Mouse (Mus musculus): ENCODE results near the gene Plpp1. TPM values are rescaled to one million over a fixed set of nuclear protein-coding genes. Genes with fewer than 3 reads are reported as not detected.

Plpp1 gene
- total and polyA plus RNA-seq, 3 experiments = 0.12 to 0.15 TPM; not detected in 1

GRCm38 (mm10) chr13:112762548-112762947 lies 38.0 kb upstream of the Plpp1 start:
- Histone ChIP-seq H3K27ac (ENCODE audit: control insufficient read depth, low read depth, low read length) (no peak overlapping the region), H3K36me3 (ENCODE audit: control insufficient read depth in 1 of 2, insufficient read depth in 2 of 2, low read length in 2 of 2) (peaks cover 0 to 52% of the 10 kb centered on the region in 2 experiments; a peak in 2 of 4 replicates), H3K4me3 (ENCODE audit: control insufficient read depth in 1 of 2, insufficient read depth in 1 of 2, low read depth in 2 of 2, low read length in 2 of 2) (no peak overlapping the region), H3K9ac (ENCODE audit: control insufficient read depth, low read depth, low read length, poor library complexity, severe bottlenecking) (no peak overlapping the region), H3K4me1 (ENCODE audit: control insufficient read depth in 1 of 2, insufficient read depth in 2 of 2, low read length in 2 of 2) (peaks cover 26 to 55% of the 10 kb centered on the region in 2 experiments), H3K27me3 (ENCODE audit: control insufficient read depth in 1 of 2, insufficient read depth in 2 of 2, low read length in 2 of 2) (no peaks in the 10 kb centered on the region), H3K79me2 (ENCODE audit: control insufficient read depth, insufficient read depth, low read length, poor library complexity) (no peaks in the 10 kb centered on the region), H3K9me3 (replicated peaks; ENCODE audit: insufficient read depth, low read length) (no peaks in the 10 kb centered on the region)
- DNase-seq (ENCODE audit: low read depth, low spot score) = no peak
- TF ChIP-seq NRF1 (IDR thresholded peaks at IDR 0.05; ENCODE audit: insufficient read depth, low read depth, low read length, poor library complexity, severe bottlenecking) = no peak
- no peak for TF ChIP-seq MAX (IDR thresholded peaks at IDR 0.05; ENCODE audit: low read length)
- TF ChIP-seq MYC (IDR thresholded peaks at IDR 0.05; ENCODE audit: low read depth, low read length) = no peak
- TF ChIP-seq E2F4 (IDR thresholded peaks at IDR 0.05; ENCODE audit: borderline replicate concordance, low read depth, low read length) = no peak
- TF ChIP-seq HCFC1 (IDR thresholded peaks at IDR 0.05; ENCODE audit: low read depth, low read length) = no peak
- no peak for TF ChIP-seq ELF1 (IDR thresholded peaks at IDR 0.05; ENCODE audit: low read depth, low read length)
- TF ChIP-seq MAZ (IDR thresholded peaks at IDR 0.05; ENCODE audit: low read depth, low read length) = no peak
- TF ChIP-seq SMC3 (IDR thresholded peaks at IDR 0.05; ENCODE audit: low read depth, low read length) = no peak
- no peak for TF ChIP-seq GABPA (IDR thresholded peaks at IDR 0.05; ENCODE audit: low read depth, low read length)

- peak overlapping the region; percentile 9 to 36 for H3K4me3 ChIP-seq (ENCODE audit: control insufficient read depth in 1 of 2, insufficient read depth in 1 of 2, low read depth in 2 of 2, low read length in 2 of 2)
- H3K27me3 ChIP-seq (ENCODE audit: control insufficient read depth in 1 of 2, insufficient read depth in 2 of 2, low read length in 2 of 2) = no peaks in the 10 kb centered on the region
- peak; percentile 84 for DNase-seq (ENCODE audit: low read depth, low spot score)
- H3K4me1 ChIP-seq (ENCODE audit: control insufficient read depth in 1 of 2, insufficient read depth in 2 of 2, low read length in 2 of 2) = peaks cover 26 to 55% of the 10 kb centered on the region in 2 experiments
- H3K27ac ChIP-seq (ENCODE audit: control insufficient read depth, low read depth, low read length) = peak overlapping the region; percentile 76
- no peak for TF ChIP-seq NRF1 (IDR thresholded peaks at IDR 0.05; ENCODE audit: insufficient read depth, low read depth, low read length, poor library complexity, severe bottlenecking)
- peak; percentile 93 for TF ChIP-seq BHLHE40 (IDR thresholded peaks at IDR 0.05; ENCODE audit: borderline replicate concordance, low read depth, low read length)
- TF ChIP-seq ETS1 (IDR thresholded peaks at IDR 0.05; ENCODE audit: low read depth, low read length) = peak; percentile 96
- TF ChIP-seq HCFC1 (IDR thresholded peaks at IDR 0.05; ENCODE audit: low read depth, low read length) = peak; percentile 45; the same call in 1 of the 2 replicates
- TF ChIP-seq MYC (IDR thresholded peaks at IDR 0.05; ENCODE audit: low read depth, low read length) = 0 out of 2 replicates have a peak, but pooled peaks have one; percentile 52
- TF ChIP-seq MEF2A (IDR thresholded peaks at IDR 0.05; ENCODE audit: extremely low read depth, insufficient replicate concordance, low read depth, low read length, poor library complexity, severe bottlenecking) = peak; percentile 63; the same call in 1 of the 2 replicates
- TF ChIP-seq CTCF (IDR thresholded peaks at IDR 0.05 in 2 of 3, conservative IDR thresholded peaks at IDR 0.05 in 1 of 3; ENCODE audit: control insufficient read depth in 1 of 3, insufficient read depth in 1 of 3, low read depth in 2 of 3, low read length in 3 of 3, poor library complexity in 1 of 3, severe bottlenecking in 1 of 3) = peak in 1 of 3 experiments; percentile 15; a peak in 2 of 6 replicates
- no peak for TF ChIP-seq JUND (IDR thresholded peaks at IDR 0.05; ENCODE audit: low read depth, low read length)
- TF ChIP-seq E2F4 (IDR thresholded peaks at IDR 0.05; ENCODE audit: borderline replicate concordance, low read depth, low read length) = no peak
- peak; percentile 64 for TF ChIP-seq TAL1 (IDR thresholded peaks at IDR 0.05; ENCODE audit: low read length)
- TF ChIP-seq TCF12 (IDR thresholded peaks at IDR 0.05; ENCODE audit: low read depth, low read length) = peak; percentile 89
- peak; percentile 70 for TF ChIP-seq MXI1 (IDR thresholded peaks at IDR 0.05; ENCODE audit: low read depth, low read length)
- no peak for TF ChIP-seq USF1 (IDR thresholded peaks at IDR 0.05; ENCODE audit: low read depth, low read length)
- no peak; the same call in none of the 2 replicates for TF ChIP-seq MAX (IDR thresholded peaks at IDR 0.05; ENCODE audit: low read length)
- peak; percentile 27; the same call in 1 of the 2 replicates for TF ChIP-seq GABPA (IDR thresholded peaks at IDR 0.05; ENCODE audit: low read depth, low read length)
- 0 out of 2 replicates have a peak, but pooled peaks have one; percentile 49 for TF ChIP-seq MYB (IDR thresholded peaks at IDR 0.05; ENCODE audit: low read depth, low read length)
- peak; percentile 86 to 90 for TF ChIP-seq EP300 (IDR thresholded peaks at IDR 0.05; ENCODE audit: low read depth in 1 of 2, low read length in 2 of 2)
- peak; percentile 80 for TF ChIP-seq SIN3A (IDR thresholded peaks at IDR 0.05; ENCODE audit: low read length)
- TF ChIP-seq RCOR1 (IDR thresholded peaks at IDR 0.05; ENCODE audit: low read depth, low read length) = peak; percentile 89
- TF ChIP-seq SMC3 (IDR thresholded peaks at IDR 0.05; ENCODE audit: low read depth, low read length) = no peak
- peak; percentile 90 for TF ChIP-seq GATA1 (IDR thresholded peaks at IDR 0.05; ENCODE audit: low read depth, low read length)
- TF ChIP-seq ZNF384 (IDR thresholded peaks at IDR 0.05; ENCODE audit: low read depth, low read length) = peak; percentile 32; the same call in 1 of the 2 replicates
- peak; percentile 34 for TF ChIP-seq ZC3H11A (IDR thresholded peaks at IDR 0.05; ENCODE audit: low read depth, low read length)
- 0 out of 2 replicates have a peak, but pooled peaks have one; percentile 45 for TF ChIP-seq MAFK (IDR thresholded peaks at IDR 0.05; ENCODE audit: borderline replicate concordance, low read depth, low read length)
- H3K9me3 ChIP-seq (replicated peaks; ENCODE audit: insufficient read depth, low read length) = no peaks in the 10 kb centered on the region
- no peaks in the 10 kb centered on the region for H3K79me2 ChIP-seq (ENCODE audit: control insufficient read depth, insufficient read depth, low read length, poor library complexity)
- peak overlapping the region; percentile 26 for H3K9ac ChIP-seq (ENCODE audit: control insufficient read depth, low read depth, low read length, poor library complexity, severe bottlenecking)
- H3K36me3 ChIP-seq (ENCODE audit: control insufficient read depth in 1 of 2, insufficient read depth in 2 of 2, low read length in 2 of 2) = peaks cover 0 to 52% of the 10 kb centered on the region in 2 experiments; a peak in 2 of 4 replicates
These were observed 37.0 kb upstream of the Plpp1 start for GRCm38 (mm10) chr13:112763531-112764091.

All from MEL (cell line).